Mouse (Mus musculus) adrenal gland, adult 2 months (tissue): ENCODE data around the gene Fgf12. TPM values are rescaled to one million over a fixed set of nuclear protein-coding genes. Genes with fewer than 3 reads are reported as not detected.
A peak's percentile ranks its signal among the peaks of the same experiment; 100 is the strongest.

Source experiments
- DNase-seq: peaks from one replicate; pipeline ENCODE4 v3.0.0; 2021
- polyA plus RNA-seq: library from polyadenylated mRNA; depleted of rRNA; stranded (reverse); fragments of >200 nt; gene quantifications from 2 replicates; pipeline ENCODE4 v1.2.3, GENCODE M21; 2012
- total RNA-seq, 2 experiments: library from RNA; stranded (reverse); gene quantifications; 2 replicates each; pipeline ENCODE4 v1.2.3; 2021

The Fgf12 gene
- total and polyA plus RNA-seq, 3 experiments, result 1.1 to 3.6 (median 2.6) TPM

- no peak for DNase-seq
Observed at GRCm38 (mm10) chr16:28475553-28475952, 277.3 kb downstream of the Fgf12 start.

DNA sequence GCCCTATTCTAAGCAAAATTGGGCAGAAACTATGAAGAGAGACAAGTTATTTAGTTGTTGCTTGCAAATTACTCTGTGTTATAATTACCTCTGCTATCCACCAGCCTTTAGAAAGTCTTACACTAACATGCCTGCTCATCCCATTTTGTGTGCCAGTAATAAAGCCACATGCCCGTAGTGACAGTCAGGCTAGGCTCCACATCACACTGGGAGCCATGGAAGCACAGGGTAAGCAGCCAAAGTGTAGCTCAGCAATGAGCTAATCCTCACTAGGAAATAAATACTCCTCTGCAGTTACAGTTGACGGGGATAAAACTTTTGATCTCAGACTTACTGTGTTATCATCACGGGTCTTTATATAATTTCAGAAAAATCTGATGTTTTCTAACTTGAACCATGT, 298.0 kb downstream of the Fgf12 start:
- DNase-seq, result no peak

GRCm38 (mm10) chr16:28447114-28447455, 305.8 kb downstream of the Fgf12 start:
- DNase-seq, result no peak

GRCm38 (mm10) chr16:28446334-28447113, 306.3 kb downstream of the Fgf12 start:
- DNase-seq, result peak; percentile 41

DNA sequence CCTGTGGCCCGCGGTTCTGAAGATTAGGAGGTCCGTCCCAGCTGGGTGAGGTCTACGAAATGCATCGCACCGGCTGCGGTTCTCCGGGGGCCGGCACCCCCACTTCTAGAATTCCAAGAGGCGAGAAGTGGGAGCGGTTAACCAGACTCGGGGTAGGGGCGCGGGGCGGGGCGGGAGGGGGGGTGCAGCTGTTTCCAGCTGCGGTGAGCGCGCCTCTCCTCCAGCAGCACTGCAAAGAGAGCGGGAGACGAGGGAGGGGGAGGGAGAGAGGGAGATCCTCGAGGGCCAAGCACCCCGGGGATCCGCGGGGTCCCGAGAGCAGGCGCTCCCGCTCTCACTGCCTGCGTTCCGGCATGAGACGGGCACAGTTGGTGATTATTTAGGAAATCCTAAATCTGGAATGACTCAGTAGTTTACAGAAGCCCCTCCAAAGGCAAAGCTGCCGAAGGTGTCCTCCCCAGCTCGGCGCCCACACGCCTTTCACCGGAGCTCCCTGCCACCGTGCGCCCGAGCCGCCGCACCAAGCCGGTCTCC, 307.0 kb downstream of the Fgf12 start:
- DNase-seq, result peak; percentile 31

- peak; percentile 53 for DNase-seq
Observed at GRCm38 (mm10) chr16:28444993-28445799, 307.7 kb downstream of the Fgf12 start.

DNA sequence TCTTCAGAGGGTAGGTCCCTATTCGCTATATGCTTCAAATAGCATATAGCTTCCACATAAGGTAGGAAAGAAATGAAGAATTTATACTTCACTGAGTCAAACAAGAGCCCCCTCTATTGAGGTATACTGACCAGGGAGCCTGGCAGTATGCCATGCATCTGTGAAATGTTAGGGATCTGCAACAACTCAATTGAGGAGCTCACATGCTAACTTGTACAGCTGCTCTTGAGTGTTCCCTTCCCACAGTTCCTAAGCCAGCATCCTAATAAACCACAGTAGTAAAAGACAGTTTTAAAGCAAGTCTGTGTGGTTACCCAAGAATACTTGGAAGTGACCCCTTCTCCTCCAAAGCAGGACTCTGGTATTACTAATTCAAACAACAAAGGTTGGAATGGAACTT, 331.3 kb downstream of the Fgf12 start:
- no peak for DNase-seq

DNA sequence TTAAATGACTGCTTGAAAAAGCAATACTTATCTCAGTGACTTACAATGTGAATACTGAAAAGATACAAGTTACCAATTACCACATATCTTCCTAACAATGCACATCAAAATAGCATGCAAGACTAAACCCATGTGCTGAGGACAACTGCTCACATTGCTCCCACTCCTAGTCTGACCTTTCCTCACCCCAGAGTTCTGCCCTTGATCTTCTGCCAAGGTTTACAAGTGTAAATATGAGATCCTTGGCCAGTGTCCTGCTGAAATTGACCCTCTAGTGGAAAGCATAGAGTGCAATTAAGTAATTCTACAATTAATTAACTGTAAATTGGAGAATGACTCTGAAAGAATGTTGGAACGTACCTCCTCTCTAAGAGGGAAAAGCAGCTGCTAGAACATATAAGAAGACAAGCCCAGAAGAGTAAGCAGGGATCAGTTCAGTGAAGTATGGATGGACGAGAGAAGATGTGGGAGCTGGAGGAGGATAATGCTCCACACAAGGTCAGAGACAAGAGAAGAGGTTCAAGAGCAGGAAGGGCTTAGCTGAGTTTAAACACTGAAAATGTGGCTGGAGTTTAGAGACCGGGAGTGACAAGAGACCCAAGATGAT, 333.1 kb downstream of the Fgf12 start:
- DNase-seq, result peak; percentile 30

DNA sequence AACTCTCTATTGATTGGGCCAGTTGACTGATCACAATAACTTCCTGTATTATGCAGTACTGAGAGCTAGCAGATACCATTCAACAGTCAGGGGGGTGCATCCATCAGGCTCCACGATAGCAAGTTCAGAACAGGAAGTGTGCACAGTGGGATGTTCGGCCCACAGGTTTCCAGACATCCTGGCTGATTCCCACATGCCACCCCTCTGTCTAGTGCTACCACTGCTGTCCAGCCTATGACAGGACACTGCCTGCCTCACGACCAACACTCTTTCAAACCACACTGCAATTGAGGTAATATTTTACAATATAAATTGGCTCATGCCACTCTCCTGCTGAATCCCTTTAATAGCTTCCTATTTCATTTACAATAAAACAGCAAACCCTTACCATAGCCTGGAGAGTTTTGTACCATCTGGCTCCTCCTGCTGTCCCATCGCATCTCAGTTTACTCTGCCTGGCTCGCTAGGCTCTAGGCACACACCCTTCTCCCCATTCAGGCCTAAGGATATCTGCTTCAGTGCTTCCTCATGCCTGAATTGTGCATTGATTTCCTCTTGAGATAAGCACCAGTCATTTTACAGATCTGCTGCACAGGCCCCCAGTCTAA, 341.6 kb downstream of the Fgf12 start:
- no peak for DNase-seq

- no peak for DNase-seq
Observed at GRCm38 (mm10) chr16:28408294-28408693, 344.6 kb downstream of the Fgf12 start.

- no peak for DNase-seq
Observed at GRCm38 (mm10) chr16:28407892-28408291, 345.0 kb downstream of the Fgf12 start.

DNA sequence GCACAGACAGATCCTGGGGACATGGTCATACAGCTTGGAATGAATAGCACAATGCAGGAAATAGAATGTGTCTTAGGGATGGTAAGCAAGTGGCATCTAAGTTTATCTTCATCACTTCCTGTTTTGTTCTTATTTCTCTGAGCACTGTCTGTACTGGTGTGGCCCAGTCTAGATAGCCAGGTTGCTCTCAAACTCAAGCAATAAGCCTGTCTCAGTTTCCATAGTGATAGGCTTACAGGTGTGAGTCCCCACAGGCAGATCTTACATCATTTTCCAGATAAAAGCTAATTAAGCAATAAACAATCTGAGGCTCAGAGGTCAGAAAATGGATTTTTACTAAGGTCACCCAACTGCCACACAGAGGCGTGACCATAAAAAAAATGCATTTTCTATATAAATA, 348.7 kb downstream of the Fgf12 start:
- no peak for DNase-seq

- no peak for DNase-seq
Observed at GRCm38 (mm10) chr16:28402701-28403100, 350.2 kb downstream of the Fgf12 start.

DNA sequence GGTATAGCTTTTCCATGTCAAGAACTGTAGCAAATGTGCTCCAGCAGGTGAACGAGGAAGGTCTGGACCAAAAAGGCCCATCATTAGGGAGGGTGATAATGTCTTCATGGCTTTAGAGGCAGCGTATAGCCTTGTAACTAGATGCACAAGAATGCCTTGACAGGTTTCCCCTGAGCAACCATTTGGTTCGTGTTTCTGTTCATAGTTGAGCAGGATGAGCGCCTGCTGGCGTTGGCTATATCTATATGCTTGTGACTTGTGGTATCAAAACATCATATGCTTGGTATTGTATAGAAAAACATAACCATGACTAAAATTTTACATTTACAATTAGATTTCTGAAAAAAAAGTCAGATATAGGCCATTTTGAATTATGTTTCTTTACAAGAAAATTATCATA, 361.6 kb downstream of the Fgf12 start:
- DNase-seq, result no peak

GRCm38 (mm10) chr16:28389114-28389513, 363.8 kb downstream of the Fgf12 start:
- no peak for DNase-seq

GRCm38 (mm10) chr16:28374790-28375189, 378.1 kb downstream of the Fgf12 start:
- DNase-seq, result no peak

- DNase-seq, result peak; percentile 63
Observed at GRCm38 (mm10) chr16:28373311-28373710, 379.6 kb downstream of the Fgf12 start.

DNA sequence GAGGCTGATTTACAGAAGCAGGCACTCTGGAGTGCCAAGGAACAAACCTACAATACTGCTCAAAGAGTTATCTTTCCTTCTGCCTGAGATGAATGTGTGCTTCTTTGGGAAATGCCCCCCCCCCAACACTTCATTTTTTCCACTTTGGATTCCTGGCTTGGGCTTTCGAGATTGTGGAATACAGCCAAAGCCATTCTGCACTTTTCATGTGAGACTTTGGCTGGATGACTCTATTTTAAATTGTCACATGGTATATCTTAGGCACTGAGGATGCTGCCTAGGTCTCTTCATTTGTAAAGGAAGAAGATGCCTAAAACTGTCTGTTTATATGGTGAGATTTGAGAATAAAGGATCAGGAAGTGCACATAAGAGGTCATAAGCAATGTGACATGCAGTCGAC, 402.2 kb downstream of the Fgf12 start:
- no peak for DNase-seq

DNA sequence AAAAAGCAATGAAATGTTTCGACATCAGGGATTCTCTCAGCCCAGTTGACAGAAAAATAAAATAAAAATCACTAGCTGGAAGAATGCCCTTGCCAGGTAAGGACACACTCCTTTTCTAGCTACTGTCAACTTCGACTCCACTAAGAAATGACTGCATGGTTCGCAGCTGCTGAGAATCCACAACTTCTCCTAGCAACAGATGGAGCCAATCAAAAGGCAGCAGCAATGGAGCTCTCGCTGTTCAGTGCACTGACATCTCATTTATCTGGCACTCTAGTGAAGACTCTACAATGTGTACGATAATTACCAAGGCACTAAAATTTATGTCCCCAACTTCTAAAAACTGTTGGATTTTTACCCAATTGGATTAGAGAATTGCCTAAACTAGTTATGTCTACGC, 407.5 kb downstream of the Fgf12 start:
- DNase-seq, result no peak

DNA sequence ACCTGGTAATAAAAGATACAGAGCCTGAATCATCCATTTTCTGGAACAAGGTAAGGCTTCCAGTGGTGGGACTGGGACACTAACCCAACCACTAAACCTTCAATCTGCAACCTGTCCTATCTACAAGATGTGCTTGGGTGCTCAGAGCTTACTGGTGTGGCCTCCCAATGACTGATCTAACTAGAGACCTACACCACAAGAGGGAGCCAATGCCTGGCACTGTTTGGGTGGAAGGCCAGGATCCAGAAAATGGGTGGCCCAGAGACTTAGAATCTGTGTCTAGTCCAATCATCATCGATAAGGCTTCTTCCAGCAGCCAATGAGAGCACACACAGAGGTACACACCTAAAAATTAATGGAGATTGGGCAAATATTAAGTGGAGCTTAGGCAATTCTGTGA, 414.9 kb downstream of the Fgf12 start:
- DNase-seq, result peak; percentile 8

- DNase-seq, result no peak
Observed at GRCm38 (mm10) chr16:28336700-28337099, 416.2 kb downstream of the Fgf12 start.

DNA sequence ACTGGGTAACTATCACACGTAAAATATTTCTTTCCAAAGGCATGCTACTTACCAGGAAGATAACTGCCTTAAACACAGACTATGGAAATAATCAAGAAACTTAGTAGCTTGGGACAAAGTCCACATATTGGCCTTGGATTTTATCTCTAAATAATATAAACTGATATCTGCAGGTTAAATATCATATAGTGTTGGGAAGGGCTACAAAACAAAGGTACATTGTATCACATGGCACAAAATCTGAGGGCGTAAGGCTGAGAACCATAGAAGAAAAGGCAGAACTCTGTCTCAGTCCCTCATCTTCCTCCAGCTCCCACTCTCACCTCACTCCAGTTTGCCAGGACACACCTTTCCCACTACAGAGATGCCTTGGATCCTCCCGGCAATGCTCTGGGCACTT, 417.8 kb downstream of the Fgf12 start:
- no peak for DNase-seq
